Comparison of ENCODE assay signal across 8 mouse cellular contexts in the genomic region with DNA sequence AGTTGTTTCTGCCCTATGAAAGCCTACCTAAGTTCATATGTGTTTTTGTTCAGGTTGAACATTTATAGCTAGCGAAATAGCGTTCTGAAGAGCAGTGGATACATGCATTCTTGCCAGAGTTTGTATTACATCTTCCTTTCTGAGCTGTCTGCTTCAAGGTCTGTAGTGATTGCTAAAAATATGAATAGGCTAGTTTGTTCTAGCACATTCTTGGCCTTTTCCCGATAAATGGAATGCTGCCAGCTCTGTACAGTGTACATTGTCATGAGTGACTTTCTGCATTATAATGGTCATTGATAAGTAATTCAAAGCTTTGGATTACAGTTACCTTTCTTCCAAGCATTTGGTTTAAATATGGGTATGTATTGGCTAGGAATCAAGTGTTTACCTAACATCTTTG. TPM values are rescaled to one million over a fixed set of nuclear protein-coding genes. Genes with fewer than 3 reads are reported as not detected.
DNase-seq lines count a peak whose midpoint lies in the region; ATAC-seq and TF ChIP-seq lines count a peak whose summit lies in the region.

No protein-coding gene starts in this region.

- ATAC-seq in heart, postnatal 0 days (ENCODE audit: insufficient read depth, low read depth) = no peak
- no peak for ATAC-seq in midbrain, embryonic 11.5 days (ENCODE audit: low FRiP score)

- 0 out of 2 replicates have a peak, but pooled peaks cover 3% of the 10 kb centered on the region for H3K9me3 ChIP-seq in heart, postnatal 0 days (replicated peaks; ENCODE audit: control insufficient read depth, low read length)
- H3K9me3 ChIP-seq in hindbrain, embryonic 10.5 days = peaks cover 15% of the 10 kb centered on the region; the same call in 1 of the 2 replicates
- H3K9me3 ChIP-seq in midbrain, embryonic 11.5 days (ENCODE audit: control insufficient read depth, low read length) = no peaks in the 10 kb centered on the region; the same call in 1 of the 2 replicates

- peaks cover 5% of the 10 kb centered on the region for H3K4me1 ChIP-seq in heart, postnatal 0 days (ENCODE audit: control insufficient read depth, insufficient read depth)
- H3K4me1 ChIP-seq in hindbrain, embryonic 10.5 days (replicated peaks) = peaks cover 10% of the 10 kb centered on the region
- peaks cover 2% of the 10 kb centered on the region; the same call in 1 of the 2 replicates for H3K4me1 ChIP-seq in midbrain, embryonic 11.5 days (ENCODE audit: control insufficient read depth, insufficient read depth, low read length)

- intact Hi-C loops in heart, postnatal 36 days (cut with DNase I) = loop anchor here (2.0 to 5.0 kb wide), 2 partner anchors 104 to 336 kb away; a partner anchor contains a TSS

- peak overlapping the region; percentile 72 for H3K4me3 ChIP-seq in heart, postnatal 0 days (ENCODE audit: low read depth, low read length)
- H3K4me3 ChIP-seq in hindbrain, embryonic 10.5 days = peak overlapping the region; percentile 72
- H3K4me3 ChIP-seq in midbrain, embryonic 11.5 days (ENCODE audit: low read depth, low read length) = peak overlapping the region; percentile 65

- H3K4me2 ChIP-seq in heart, postnatal 0 days (ENCODE audit: low read depth, low read length) = peak overlapping the region; percentile 91
- peak overlapping the region; percentile 55 for H3K4me2 ChIP-seq in midbrain, embryonic 11.5 days

- H3K9ac ChIP-seq in heart, postnatal 0 days (replicated peaks; ENCODE audit: low read depth, low read length) = peak overlapping the region; percentile 47; the same call in 1 of the 2 replicates
- no peak overlapping the region; the same call in 1 of the 2 replicates for H3K9ac ChIP-seq in midbrain, embryonic 11.5 days (ENCODE audit: low read length)

- no peak for TF ChIP-seq CTCF in heart, postnatal 0 days (IDR thresholded peaks at IDR 0.05; ENCODE audit: low read depth)

- no peak for DNase-seq in heart, postnatal 0 days (ENCODE audit: low spot score)
- no peak for DNase-seq in heart, postnatal 36 days
- DNase-seq in NIH3T3 (ENCODE audit: low read depth) = peak; percentile 20
- no peak for DNase-seq in hindbrain, embryonic 10.5 days (ENCODE audit: low spot score)
- peak; percentile 88 for DNase-seq in midbrain, embryonic 11.5 days (ENCODE audit: low spot score, missing footprints)
- no peak for DNase-seq in ovary, postnatal 10 days (ENCODE audit: low spot score)
- no peak for DNase-seq in layer of hippocampus, postnatal 25 days (ENCODE audit: extremely low spot score in 1 of 2, low spot score in 1 of 2)
- no peak for DNase-seq in ovary, postnatal 14 days (ENCODE audit: low spot score)

- H3K27me3 ChIP-seq in heart, postnatal 0 days (ENCODE audit: control insufficient read depth, insufficient read depth, low read length) = peaks cover 24% of the 10 kb centered on the region; the same call in 1 of the 2 replicates
- H3K27me3 ChIP-seq in hindbrain, embryonic 10.5 days (ENCODE audit: insufficient read depth, poor library complexity, severe bottlenecking) = peaks cover 18% of the 10 kb centered on the region
- no peaks in the 10 kb centered on the region; the same call in 1 of the 2 replicates for H3K27me3 ChIP-seq in midbrain, embryonic 11.5 days (ENCODE audit: control insufficient read depth, insufficient read depth, low read length)

- peaks cover 38% of the 10 kb centered on the region for H3K36me3 ChIP-seq in heart, postnatal 0 days (replicated peaks; ENCODE audit: control insufficient read depth, insufficient read depth, low read length)
- H3K36me3 ChIP-seq in hindbrain, embryonic 10.5 days = peaks cover 39% of the 10 kb centered on the region
- peaks cover 16% of the 10 kb centered on the region for H3K36me3 ChIP-seq in midbrain, embryonic 11.5 days (ENCODE audit: control insufficient read depth, insufficient read depth, low read length)

- H3K27ac ChIP-seq in heart, postnatal 0 days (ENCODE audit: low read depth) = no peak overlapping the region
- H3K27ac ChIP-seq in hindbrain, embryonic 10.5 days = no peak overlapping the region
- H3K27ac ChIP-seq in midbrain, embryonic 11.5 days (ENCODE audit: low read depth, low read length) = no peak overlapping the region

- 2% methylated on average over 3 of the region's 3 CpGs for WGBS in heart, postnatal 0 days
- 8% methylated on average over 3 of the region's 3 CpGs for WGBS in hindbrain, embryonic 10.5 days
- WGBS in midbrain, embryonic 11.5 days = 8% methylated on average over 3 of the region's 3 CpGs

- no peak for TF ChIP-seq EP300 in heart, postnatal 0 days (IDR thresholded peaks at IDR 0.05; ENCODE audit: low read depth)

RNA-seq across cellular contexts. Expression of a gene that starts 0.6 kb away (rescaled TPM):
- 16.3 and 46.8 TPM in 2 replicates for total RNA-seq in heart, postnatal 0 days (2014; rRNA removed; ENCODE audit: low replicate concordance)
- 7.5 and 8.2 TPM in 2 replicates for polyA plus RNA-seq in heart, postnatal 0 days (2015; fragmentation: Nextera tagmentation; extraction: Ambion mirVana)
- 1 to 10 TPM; 6.9 to 8.8 TPM for total RNA-seq in heart, postnatal 36 days (2021)
- 30.3 and 34.4 TPM in 2 replicates for polyA plus RNA-seq in hindbrain, embryonic 10.5 days (2016; fragmentation: Nextera tagmentation; extraction: Ambion mirVana)
- 32.5 and 35.9 TPM in 2 replicates for polyA plus RNA-seq in midbrain, embryonic 11.5 days (2014; fragmentation: Nextera tagmentation; extraction: Ambion mirVana)
- total RNA-seq in layer of hippocampus, postnatal 25 days (2021) = 10 to 100 TPM; 34.2 to 39.1 TPM

RNA-seq across cellular contexts. Expression of a gene that starts 1.0 kb away (rescaled TPM):
- 0.50 and 1.2 TPM in 2 replicates for total RNA-seq in heart, postnatal 0 days (2014; rRNA removed; ENCODE audit: low replicate concordance)
- 0.12 and 0.22 TPM in 2 replicates for polyA plus RNA-seq in heart, postnatal 0 days (2015; fragmentation: Nextera tagmentation; extraction: Ambion mirVana)
- total RNA-seq in heart, postnatal 36 days (2021) = under 1 TPM; 0.08 TPM
- polyA plus RNA-seq in hindbrain, embryonic 10.5 days (2016; fragmentation: Nextera tagmentation; extraction: Ambion mirVana) = 2.5 TPM in 2 replicates
- polyA plus RNA-seq in midbrain, embryonic 11.5 days (2014; fragmentation: Nextera tagmentation; extraction: Ambion mirVana) = 1.8 and 2.0 TPM in 2 replicates
- 1 to 10 TPM; 2.3 to 2.5 TPM for total RNA-seq in layer of hippocampus, postnatal 25 days (2021)

Comparison
In these comparisons a context has a peak if more than half of its experiments do, and no peak if none do; other contexts are left out.
1. DNase-seq: peak in NIH3T3 (single experiment) and midbrain, embryonic 11.5 days (single experiment); none in heart, postnatal 0 days (single experiment), heart, postnatal 36 days (0 of 2), hindbrain, embryonic 10.5 days (single experiment), ovary, postnatal 10 days (single experiment), layer of hippocampus, postnatal 25 days (0 of 2) and ovary, postnatal 14 days (single experiment).
2. Peak in every context shown above with its lines, with median percentiles within 50 percentile points of each other: H3K4me3 ChIP-seq.